Mouse (Mus musculus) limb, embryonic 12.5 days (tissue): ENCODE results near the gene Fermt2. TPM values are rescaled to one million over a fixed set of nuclear protein-coding genes. Genes with fewer than 3 reads are reported as not detected.

Experiments used
- ATAC-seq: fragments of 200-750 bp; cut with Nextera tagmentation; 2 replicates; pipeline ENCODE4 v1.8.0; 2017; ENCODE audit warnings: low read depth, moderate TSS enrichment; ENCODE audit not compliant: insufficient number of reproducible peaks, insufficient read depth, low FRiP score, low TSS enrichment
- H3K27ac ChIP-seq: fragments of 300-500 bp; sonication (generic); 2 replicates; pipeline ENCODE4 v1.5.1; 2016; ENCODE audit warnings: mild to moderate bottlenecking, moderate library complexity
- H3K27me3 ChIP-seq: fragments of 300-500 bp; sonication (generic); 2 replicates; pipeline ENCODE4 v1.6.1; 2016; ENCODE audit warnings: mild to moderate bottlenecking, moderate library complexity
- H3K36me3 ChIP-seq: fragments of 300-500 bp; sonication (generic); 2 replicates; pipeline ENCODE4 v1.6.1; 2016; ENCODE audit warnings: mild to moderate bottlenecking, moderate library complexity
- H3K4me1 ChIP-seq: fragments of 300-500 bp; sonication (generic); replicated peaks from 2 replicates; pipeline ENCODE4 v1.6.1; 2016
- H3K4me2 ChIP-seq: fragments of 300-500 bp; sonication (generic); 2 replicates; pipeline ENCODE4 v1.6.1; 2016; ENCODE audit warnings: mild to moderate bottlenecking, moderate library complexity
- H3K4me3 ChIP-seq: fragments of 300-500 bp; sonication (generic); replicated peaks from 2 replicates; pipeline ENCODE4 v1.5.1; 2016; ENCODE audit warnings: mild to moderate bottlenecking
- H3K9ac ChIP-seq: fragments of 300-500 bp; sonication (generic); replicated peaks from 2 replicates; pipeline ENCODE4 v1.6.1; 2016; ENCODE audit warnings: mild to moderate bottlenecking, moderate library complexity
- H3K9me3 ChIP-seq: fragments of 300-500 bp; sonication (generic); 2 replicates; pipeline ENCODE4 v1.6.1; 2016; ENCODE audit warnings: mild to moderate bottlenecking, moderate library complexity
- WGBS: fragments of 180-500 bp; shearing (Covaris S2); methylation state at CpG from one replicate; pipeline ENCODE4 v1.1.7; 2016; 5-methylcytosine and 5-hydroxymethylcytosine counted together
- polyA plus RNA-seq: library from polyadenylated mRNA; unstranded; fragments of >200 nt; fragmentation: Nextera tagmentation; extraction: Ambion mirVana; gene quantifications from 2 replicates; pipeline ENCODE4 v1.2.1, GENCODE M21; 2016

The Fermt2 gene
- polyA plus RNA-seq, 1 experiment from 2014 or later = 128 TPM

DNA sequence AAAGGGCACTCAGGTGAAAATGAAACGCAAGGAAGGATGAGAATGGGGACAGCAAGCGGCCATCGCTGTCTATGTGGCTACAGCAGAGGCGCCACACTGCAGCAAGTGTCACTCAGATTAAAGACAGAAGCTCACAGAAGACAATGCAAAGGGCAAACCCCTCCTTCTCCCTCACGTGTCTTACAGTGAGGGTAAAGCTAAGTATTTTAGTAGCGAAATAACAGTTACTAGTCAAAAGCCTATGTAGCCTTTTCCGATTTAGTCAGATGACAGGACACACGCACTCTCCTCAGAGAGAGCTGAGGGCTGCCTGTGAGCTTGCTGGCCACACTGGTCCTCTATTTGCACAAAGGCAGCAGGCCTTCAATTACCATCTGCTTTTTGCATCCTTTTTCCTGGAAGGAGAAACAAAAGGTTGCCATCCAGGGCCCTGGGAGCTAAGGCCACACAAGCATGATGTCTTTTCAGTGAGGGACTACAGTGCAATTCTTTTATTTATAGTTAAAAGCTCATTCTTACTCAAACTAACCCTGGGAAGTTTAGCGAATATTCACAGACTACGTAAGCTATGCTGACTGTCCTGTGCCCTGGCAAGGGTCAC lies 66.9 kb downstream of the Fermt2 start:
- no peak for ATAC-seq
- Histone ChIP-seq H3K4me1 (peaks cover 25% of the 10 kb centered on the region), H3K4me3 (no peak overlapping the region), H3K27me3 (no peaks in the 10 kb centered on the region), H3K36me3 (peaks cover 86% of the 10 kb centered on the region), H3K27ac (peak overlapping the region; percentile 54; the same call in 1 of the 2 replicates), H3K9me3 (no peaks in the 10 kb centered on the region), H3K9ac (no peak overlapping the region), H3K4me2 (no peak overlapping the region)
- 71% methylated on average over 10 of the region's 10 CpGs for WGBS

DNA sequence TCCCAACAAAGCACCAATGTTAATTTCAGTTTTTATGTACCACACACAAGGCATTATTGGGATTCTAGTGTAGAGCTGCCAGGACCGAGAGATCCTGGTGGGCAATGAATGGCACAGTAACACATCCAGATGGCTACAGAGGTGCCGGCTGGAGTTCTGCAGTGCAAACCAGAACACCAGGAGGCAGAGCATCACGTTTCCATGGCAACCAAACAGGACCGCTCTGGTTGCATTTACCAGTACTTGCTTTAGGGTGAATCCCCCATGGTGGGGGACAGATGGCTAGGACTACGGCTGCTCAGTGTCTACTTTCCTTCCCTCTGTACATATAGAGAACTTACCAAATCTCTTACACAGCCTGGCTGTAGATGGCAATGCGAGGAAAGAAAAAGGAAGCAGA lies 67.5 kb downstream of the Fermt2 start:
- Histone ChIP-seq H3K4me1 (peaks cover 25% of the 10 kb centered on the region), H3K9me3 (no peaks in the 10 kb centered on the region), H3K36me3 (peaks cover 85% of the 10 kb centered on the region), H3K27ac (no peak overlapping the region), H3K4me2 (no peak overlapping the region), H3K27me3 (no peaks in the 10 kb centered on the region), H3K9ac (no peak overlapping the region), H3K4me3 (no peak overlapping the region)
- 31% methylated on average over 6 of the region's 6 CpGs for WGBS
- no peak; the same call in 1 of the 2 replicates for ATAC-seq

DNA sequence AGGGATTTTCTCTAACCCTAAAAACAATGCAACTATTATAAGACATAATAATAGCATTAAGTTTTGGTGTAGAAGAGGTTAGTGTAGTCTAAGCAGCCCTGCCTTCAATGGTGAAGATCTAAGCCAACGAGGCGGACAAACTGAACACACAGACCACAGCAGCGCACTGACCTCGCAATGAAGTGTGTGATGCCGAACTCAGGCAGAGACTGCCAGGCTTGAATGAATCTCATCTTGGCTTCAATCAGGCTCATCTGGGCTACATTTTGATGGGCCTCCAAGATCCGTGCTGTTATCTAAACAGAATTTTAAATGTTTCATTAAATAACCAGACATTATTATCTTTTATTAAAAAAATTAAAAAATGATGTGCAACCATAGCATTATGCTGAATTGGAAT lies 68.0 kb downstream of the Fermt2 start:
- Histone ChIP-seq H3K4me1 (peaks cover 25% of the 10 kb centered on the region), H3K9ac (no peak overlapping the region), H3K4me3 (no peak overlapping the region), H3K27ac (no peak overlapping the region), H3K4me2 (no peak overlapping the region), H3K36me3 (peaks cover 81% of the 10 kb centered on the region), H3K9me3 (no peaks in the 10 kb centered on the region), H3K27me3 (no peaks in the 10 kb centered on the region)
- no peak for ATAC-seq
- 94% methylated on average over 6 of the region's 6 CpGs for WGBS

DNA sequence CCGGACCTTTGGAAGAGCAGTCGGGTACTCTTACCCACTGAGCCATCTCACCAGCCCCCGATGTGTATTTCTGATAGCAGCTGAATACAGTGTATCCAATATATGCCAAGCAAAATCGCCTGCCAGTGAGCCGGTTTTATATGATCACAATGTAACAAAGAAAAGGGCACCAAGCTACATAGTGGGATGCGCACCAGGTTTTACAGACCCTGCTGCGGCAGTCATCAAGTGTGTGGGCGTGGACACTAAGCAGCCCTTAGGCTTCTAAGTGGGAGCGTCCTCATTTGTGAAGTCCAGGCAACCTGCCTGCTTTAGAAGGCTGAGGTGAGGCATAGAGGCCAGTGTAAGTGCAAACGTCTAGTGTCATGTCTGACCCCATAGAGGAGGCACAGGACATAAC lies 69.4 kb downstream of the Fermt2 start:
- H3K9me3 ChIP-seq = no peaks in the 10 kb centered on the region
- no peak overlapping the region for H3K4me2 ChIP-seq
- peaks cover 25% of the 10 kb centered on the region for H3K4me1 ChIP-seq
- no peak overlapping the region for H3K27ac ChIP-seq
- peaks cover 67% of the 10 kb centered on the region for H3K36me3 ChIP-seq
- H3K4me3 ChIP-seq = no peak overlapping the region
- WGBS = 90% methylated on average over 10 of the region's 10 CpGs
- no peak overlapping the region for H3K9ac ChIP-seq
- ATAC-seq = no peak
- no peaks in the 10 kb centered on the region for H3K27me3 ChIP-seq

DNA sequence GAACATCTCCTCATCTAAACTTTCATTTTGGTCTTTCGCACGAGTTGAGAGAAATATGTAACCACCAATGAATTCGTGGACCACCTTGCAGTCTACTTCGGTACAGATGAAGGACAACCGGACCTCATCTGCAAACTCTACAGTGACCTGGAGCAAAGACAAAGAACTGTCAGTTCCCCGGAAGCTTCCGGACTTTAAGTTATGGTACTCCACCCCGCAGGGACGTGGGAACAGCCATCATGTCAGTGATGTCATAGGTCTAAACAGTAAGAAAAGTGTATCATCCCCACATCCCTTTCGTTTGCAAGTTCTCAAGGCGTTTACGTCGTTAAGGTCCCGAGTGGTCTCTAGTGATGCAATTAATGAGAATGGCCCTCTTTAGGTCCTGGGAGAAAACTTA lies 70.0 kb downstream of the Fermt2 start:
- Histone ChIP-seq H3K27me3 (no peaks in the 10 kb centered on the region), H3K4me1 (peaks cover 29% of the 10 kb centered on the region), H3K9ac (no peak overlapping the region), H3K9me3 (no peaks in the 10 kb centered on the region), H3K4me2 (no peak overlapping the region), H3K4me3 (no peak overlapping the region), H3K36me3 (peaks cover 61% of the 10 kb centered on the region), H3K27ac (no peak overlapping the region)
- WGBS = 93% methylated on average over 14 of the region's 14 CpGs
- ATAC-seq = no peak

DNA sequence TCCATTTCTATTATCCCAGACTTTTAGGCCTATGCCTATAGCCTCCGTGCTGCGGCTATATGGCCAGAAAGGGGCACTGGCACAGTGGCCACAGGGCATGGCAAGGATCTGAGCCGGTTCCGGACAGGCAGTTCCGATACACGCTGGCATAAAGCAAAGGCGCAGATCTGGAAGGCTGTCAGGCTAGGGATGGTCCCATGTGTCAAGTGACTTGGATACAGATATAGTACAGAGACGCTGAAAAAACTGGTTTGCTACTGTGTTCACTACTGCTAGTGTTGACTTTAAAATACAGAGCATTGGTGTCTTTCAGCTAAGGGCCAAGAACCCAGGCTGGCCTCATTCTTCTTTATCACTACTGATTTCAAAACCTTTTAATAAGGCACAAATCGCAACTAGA lies 72.9 kb downstream of the Fermt2 start:
- H3K27ac ChIP-seq = peak overlapping the region; percentile 29; the same call in 1 of the 2 replicates

DNA sequence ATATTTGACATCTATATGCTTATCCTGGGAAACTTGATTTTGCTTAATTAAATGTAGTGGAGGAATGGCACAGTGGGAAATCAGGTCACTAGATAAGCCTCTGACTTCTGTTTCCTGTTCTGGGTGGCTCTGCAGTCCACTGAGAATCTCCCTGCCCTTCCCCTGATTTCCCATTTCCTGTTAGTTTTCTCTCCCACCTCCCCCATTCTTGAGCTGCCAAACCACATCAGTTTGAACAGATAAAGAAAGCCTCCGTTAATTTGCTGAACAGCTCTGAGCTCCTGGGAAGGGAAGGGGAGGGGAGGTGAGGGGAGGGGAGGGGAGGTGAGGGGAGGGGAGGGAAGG lies 73.4 kb downstream of the Fermt2 start:
- no peak for ATAC-seq
- Histone ChIP-seq H3K9me3 (no peaks in the 10 kb centered on the region), H3K9ac (no peak overlapping the region), H3K4me3 (no peak overlapping the region), H3K27me3 (no peaks in the 10 kb centered on the region), H3K4me1 (peaks cover 26% of the 10 kb centered on the region), H3K36me3 (peaks cover 37% of the 10 kb centered on the region), H3K27ac (0 out of 2 replicates have a peak overlapping the region, but pooled peaks have one; percentile 42), H3K4me2 (no peak overlapping the region)
- WGBS = 14% methylated on average over 1 of the region's 1 CpGs

More for the DNA sequence above, 72.9 kb downstream of the Fermt2 start:
- H3K27me3 ChIP-seq = no peaks in the 10 kb centered on the region
- peaks cover 26% of the 10 kb centered on the region for H3K4me1 ChIP-seq
- peaks cover 42% of the 10 kb centered on the region for H3K36me3 ChIP-seq
- no peak overlapping the region for H3K4me3 ChIP-seq
- 89% methylated on average over 9 of the region's 9 CpGs for WGBS
- no peak for ATAC-seq
- no peaks in the 10 kb centered on the region for H3K9me3 ChIP-seq
- H3K9ac ChIP-seq = no peak overlapping the region
- H3K4me2 ChIP-seq = no peak overlapping the region

DNA sequence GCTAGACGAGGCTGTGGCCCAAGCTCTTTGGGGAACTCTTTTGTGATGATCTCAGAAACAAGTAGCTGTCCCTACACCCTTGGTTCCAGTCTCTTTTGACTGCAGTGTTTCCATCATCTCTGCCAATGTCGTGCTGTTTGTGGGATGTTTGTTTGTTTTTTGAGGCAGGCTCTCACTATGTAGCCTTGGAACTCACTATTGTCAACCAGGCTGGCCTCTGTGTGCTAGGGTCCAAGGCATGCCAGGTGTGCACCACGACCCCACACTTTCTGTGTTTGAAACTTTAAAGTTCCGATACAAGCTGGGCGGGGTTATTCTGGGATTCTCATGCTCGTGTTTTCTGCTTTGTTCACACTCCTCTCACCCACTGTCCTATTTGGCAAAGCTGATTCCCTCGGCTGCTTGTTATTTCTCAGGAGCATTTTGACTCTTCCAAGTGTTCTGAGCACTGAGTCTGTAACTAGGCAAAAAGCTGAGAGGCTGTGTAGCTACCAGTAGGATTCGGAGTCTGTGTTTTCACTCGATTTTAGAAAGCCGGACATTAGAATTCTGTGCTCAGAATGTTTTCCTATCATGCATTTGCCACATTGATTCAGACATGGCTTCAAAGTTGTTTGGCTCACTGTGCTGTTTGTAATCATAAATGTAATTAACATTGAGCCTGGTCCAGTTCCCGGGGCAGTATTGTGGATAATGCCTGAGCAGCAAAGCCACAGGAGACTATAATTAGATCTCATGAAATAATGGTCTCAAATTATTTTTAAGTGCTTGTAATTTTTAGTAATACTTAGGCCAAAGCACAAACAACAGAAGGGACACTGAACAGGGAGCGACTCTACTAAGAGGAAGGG lies 74.0 kb downstream of the Fermt2 start:
- ATAC-seq = 0 out of 2 replicates have a peak, but pooled peaks have one; percentile 34
- WGBS = 54% methylated on average over 12 of the region's 12 CpGs
- no peaks in the 10 kb centered on the region for H3K9me3 ChIP-seq
- peaks cover 31% of the 10 kb centered on the region for H3K36me3 ChIP-seq
- H3K4me1 ChIP-seq = peaks cover 30% of the 10 kb centered on the region
- no peaks in the 10 kb centered on the region for H3K27me3 ChIP-seq
- no peak overlapping the region for H3K9ac ChIP-seq
- H3K4me2 ChIP-seq = no peak overlapping the region
- H3K4me3 ChIP-seq = no peak overlapping the region
- H3K27ac ChIP-seq = peak overlapping the region; percentile 42

DNA sequence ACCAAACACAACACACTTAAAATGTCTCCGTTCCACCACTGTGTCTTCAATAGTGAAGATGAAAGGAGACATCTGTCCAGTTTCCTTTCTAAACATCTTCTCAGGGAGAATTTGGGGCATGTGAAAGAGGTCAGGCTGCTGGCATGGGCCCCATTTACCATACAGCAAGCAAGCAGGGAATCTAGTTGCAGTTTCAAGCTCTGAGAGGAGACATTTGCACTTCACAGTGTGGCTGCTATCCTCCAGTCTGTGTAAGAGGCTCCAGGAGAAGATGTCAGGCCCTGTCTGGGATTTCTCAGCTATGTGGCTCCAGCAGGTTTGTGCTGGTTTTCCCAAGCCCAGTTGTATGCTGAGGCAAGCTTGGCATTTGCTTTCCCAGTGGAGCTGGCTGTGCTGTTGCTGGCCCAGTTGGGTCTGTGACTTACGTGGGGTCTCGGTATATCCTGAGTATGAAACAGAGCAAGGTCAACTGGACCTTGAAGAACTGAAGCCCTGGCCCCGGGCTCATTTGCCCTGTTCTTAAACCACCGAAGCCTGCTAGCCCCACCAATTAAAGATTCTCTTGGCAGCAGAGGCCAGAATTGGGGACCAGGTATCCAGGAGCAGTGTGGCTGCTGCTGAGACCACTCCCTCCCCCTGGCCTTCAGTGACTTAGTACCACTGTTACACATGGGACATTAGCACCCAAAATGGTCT lies 76.2 kb downstream of the Fermt2 start:
- 68% methylated on average over 5 of the region's 5 CpGs for WGBS
- no peak for ATAC-seq
- H3K4me1 ChIP-seq = peaks cover 30% of the 10 kb centered on the region
- no peak overlapping the region for H3K4me2 ChIP-seq
- H3K27ac ChIP-seq = peak overlapping the region; percentile 9; the same call in 1 of the 2 replicates
- H3K9me3 ChIP-seq = no peaks in the 10 kb centered on the region
- no peak overlapping the region for H3K9ac ChIP-seq
- H3K4me3 ChIP-seq = no peak overlapping the region
- no peaks in the 10 kb centered on the region for H3K27me3 ChIP-seq
- H3K36me3 ChIP-seq = peaks cover 12% of the 10 kb centered on the region

DNA sequence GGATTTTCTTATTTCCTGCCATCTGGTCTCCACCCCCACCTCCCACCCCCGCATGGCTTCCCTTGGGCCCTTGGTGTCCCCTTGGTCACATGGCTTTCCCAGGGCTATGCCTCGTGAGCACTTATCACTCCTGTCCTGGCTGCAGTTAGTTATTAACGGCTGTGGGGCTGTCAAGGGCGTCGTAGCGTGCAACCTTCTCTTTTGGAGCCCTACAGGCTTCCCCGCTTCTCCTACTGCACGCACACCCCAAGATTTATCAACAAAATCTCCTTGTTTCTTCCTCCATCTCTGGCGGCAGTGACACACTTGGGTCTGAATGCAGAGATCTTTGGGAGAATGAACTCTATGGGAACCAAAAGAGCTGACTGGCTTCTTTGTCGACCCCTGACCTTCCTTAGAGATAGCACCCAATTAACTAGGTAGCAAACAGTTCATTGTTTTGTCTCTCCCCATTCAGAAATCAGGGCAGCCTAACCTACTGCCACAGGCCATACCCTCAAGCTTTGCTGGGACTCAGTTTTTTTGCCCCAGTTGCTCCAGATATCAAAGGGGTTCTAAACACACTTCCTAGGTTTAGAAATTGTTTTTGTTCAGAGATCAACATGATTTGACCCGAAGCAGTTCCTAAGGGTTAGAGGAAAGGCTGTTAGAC lies 76.9 kb downstream of the Fermt2 start:
- no peak overlapping the region for H3K4me3 ChIP-seq
- H3K36me3 ChIP-seq = peaks cover 5% of the 10 kb centered on the region
- ATAC-seq = no peak
- no peak overlapping the region for H3K9ac ChIP-seq
- H3K27ac ChIP-seq = 0 out of 2 replicates have a peak overlapping the region, but pooled peaks have one; percentile 12
- peaks cover 30% of the 10 kb centered on the region for H3K4me1 ChIP-seq
- H3K4me2 ChIP-seq = no peak overlapping the region
- H3K27me3 ChIP-seq = no peaks in the 10 kb centered on the region
- no peaks in the 10 kb centered on the region for H3K9me3 ChIP-seq
- 34% methylated on average over 11 of the region's 11 CpGs for WGBS

DNA sequence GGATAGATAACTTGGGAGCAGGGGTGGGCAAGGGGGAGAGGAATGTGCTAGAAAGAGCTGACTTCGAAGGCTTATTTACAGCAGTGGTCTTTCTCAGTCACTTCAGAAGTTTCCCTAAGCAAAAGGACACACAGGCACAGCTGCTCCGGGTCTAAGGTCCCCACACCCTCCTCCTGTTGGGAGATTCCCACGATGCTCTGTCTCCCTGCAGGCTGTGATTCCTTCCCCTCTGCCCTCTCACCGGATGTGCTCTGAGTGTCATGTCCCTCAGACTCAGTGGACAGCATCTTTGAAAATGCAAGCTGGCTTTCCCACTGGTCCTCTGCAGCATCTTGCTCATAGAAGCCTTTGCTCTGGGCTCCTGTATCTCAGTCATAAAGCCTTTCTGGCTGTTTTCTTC lies 77.8 kb downstream of the Fermt2 start:
- 47% methylated on average over 4 of the region's 4 CpGs for WGBS

More for the DNA sequence above, 77.8 kb downstream of the Fermt2 start:
- no peak overlapping the region for H3K4me3 ChIP-seq
- H3K4me1 ChIP-seq = peaks cover 30% of the 10 kb centered on the region
- 0 out of 2 replicates have a peak overlapping the region, but pooled peaks have one; percentile 7 for H3K27ac ChIP-seq
- no peaks in the 10 kb centered on the region for H3K9me3 ChIP-seq
- H3K9ac ChIP-seq = no peak overlapping the region
- no peak overlapping the region for H3K4me2 ChIP-seq
- no peaks in the 10 kb centered on the region for H3K27me3 ChIP-seq
- no peaks in the 10 kb centered on the region for H3K36me3 ChIP-seq
- no peak for ATAC-seq
